Mouse (Mus musculus) MEL (cell line): ENCODE measurements at regions not wholly inside any gene's neighbourhood (a gene's known extent, or its start where the extent isn't known, plus 50 kb on each side); places are given as distances from the start of the nearest gene placed in this dataset.

Experiments
- DNase-seq: peaks from one replicate; pipeline ENCODE4 v3.0.0; 2011; ENCODE audit warnings: low read depth, low spot score
- H3K27ac ChIP-seq: 2 replicates; pipeline ENCODE4 v1.5.1; 2012; ENCODE audit warnings: low read depth, mild to moderate bottlenecking, control low read depth, low read length, moderate library complexity; ENCODE audit not compliant: control insufficient read depth
- H3K27me3 ChIP-seq, 2 experiments: fragments of 150-350 bp in 1 of 2; sonication (generic) in 1 of 2; 2 replicates each; pipeline ENCODE4 v1.6.1; 2012; ENCODE audit warnings: low read length in 2 of 2, mild to moderate bottlenecking in 2 of 2, improper control_type of control experiment in 1 of 2, moderate library complexity in 1 of 2; ENCODE audit not compliant: insufficient read depth in 2 of 2, control insufficient read depth in 1 of 2
- H3K36me3 ChIP-seq, 2 experiments: 2 replicates each; pipeline ENCODE4 v1.6.1; 2012 to 2014; ENCODE audit warnings: low read length in 2 of 2, improper control_type of control experiment in 1 of 2, inconsistent platforms in 1 of 2, mild to moderate bottlenecking in 1 of 2; ENCODE audit not compliant: insufficient read depth in 2 of 2, control insufficient read depth in 1 of 2
- H3K4me1 ChIP-seq, 2 experiments: fragments of 150-350 bp in 1 of 2; sonication (generic) in 1 of 2; 2 replicates each; pipeline ENCODE4 v1.6.1; 2012; ENCODE audit warnings: low read length in 2 of 2, improper control_type of control experiment in 1 of 2, mild to moderate bottlenecking in 1 of 2; ENCODE audit not compliant: insufficient read depth in 2 of 2, control insufficient read depth in 1 of 2
- H3K4me3 ChIP-seq, 2 experiments: fragments of 150-350 bp in 1 of 2; sonication (generic) in 1 of 2; 2 replicates each; pipeline ENCODE4 v1.5.1; 2012; ENCODE audit warnings: low read depth in 2 of 2, low read length in 2 of 2, mild to moderate bottlenecking in 2 of 2, moderate library complexity in 2 of 2, control low read depth in 1 of 2, improper control_type of control experiment in 1 of 2; ENCODE audit not compliant: control insufficient read depth in 1 of 2, insufficient read depth in 1 of 2
- H3K79me2 ChIP-seq: 2 replicates; pipeline ENCODE4 v1.6.1; 2012; ENCODE audit warnings: mild to moderate bottlenecking, low read length, moderate library complexity; ENCODE audit not compliant: control insufficient read depth, poor library complexity, insufficient read depth
- H3K9ac ChIP-seq: 2 replicates; pipeline ENCODE4 v1.6.1; 2012; ENCODE audit warnings: low read depth, mild to moderate bottlenecking, control low read depth, low read length, moderate library complexity; ENCODE audit not compliant: control insufficient read depth, poor library complexity, severe bottlenecking
- H3K9me3 ChIP-seq: fragments of 150-350 bp; sonication (generic); replicated peaks from 2 replicates; pipeline ENCODE4 v1.6.1; 2012; ENCODE audit warnings: mild to moderate bottlenecking, low read length, improper control_type of control experiment, moderate library complexity; ENCODE audit not compliant: insufficient read depth
- CHD1 ChIP-seq: IDR thresholded peaks from 2 replicates; pipeline ENCODE4 v1.6.1; 2012; ENCODE audit warnings: low read depth, mild to moderate bottlenecking, inconsistent platforms, low read length, improper control_type of control experiment
- CHD2 ChIP-seq: IDR thresholded peaks from 2 replicates; pipeline ENCODE4 v1.6.1; 2011; ENCODE audit warnings: low read length, improper control_type of control experiment
- CTCF ChIP-seq, 3 experiments: IDR thresholded peaks in 2 of 3; conservative IDR thresholded peaks in 1 of 3; 2 replicates each; pipeline ENCODE4 v1.5.1; 2011 to 2012; ENCODE audit warnings: low read length in 3 of 3, low read depth in 2 of 3, mild to moderate bottlenecking in 2 of 3, improper control_type of control experiment in 1 of 3, inconsistent platforms in 1 of 3, mixed read lengths in 1 of 3, moderate library complexity in 1 of 3; ENCODE audit not compliant: control insufficient read depth in 1 of 3, insufficient read depth in 1 of 3, poor library complexity in 1 of 3, severe bottlenecking in 1 of 3
- ELF1 ChIP-seq: IDR thresholded peaks from 2 replicates; pipeline ENCODE4 v1.6.1; 2014; ENCODE audit warnings: low read depth, mild to moderate bottlenecking, inconsistent platforms, low read length, improper control_type of control experiment, moderate library complexity
- EP300 ChIP-seq, 2 experiments: IDR thresholded peaks; 2 replicates each; pipeline ENCODE4 v1.6.1; 2011; ENCODE audit warnings: improper control_type of control experiment in 2 of 2, low read length in 2 of 2, low read depth in 1 of 2, mild to moderate bottlenecking in 1 of 2
- GATA1 ChIP-seq: IDR thresholded peaks from 2 replicates; pipeline ENCODE4 v1.6.1; 2011; ENCODE audit warnings: low read depth, low read length, improper control_type of control experiment
- HCFC1 ChIP-seq: IDR thresholded peaks from 2 replicates; pipeline ENCODE4 v1.6.1; 2012; ENCODE audit warnings: low read depth, mild to moderate bottlenecking, inconsistent platforms, low read length, improper control_type of control experiment, moderate library complexity
- JUND ChIP-seq: IDR thresholded peaks from 2 replicates; pipeline ENCODE4 v1.6.1; 2011; ENCODE audit warnings: low read depth, mild to moderate bottlenecking, improper control_type of control experiment, low read length
- KAT2A ChIP-seq: conservative IDR thresholded peaks from 2 replicates; pipeline ENCODE4 v1.6.1; 2012; ENCODE audit warnings: low read depth, low read length, improper control_type of control experiment, inconsistent platforms
- MAZ ChIP-seq: IDR thresholded peaks from 2 replicates; pipeline ENCODE4 v1.6.1; 2012; ENCODE audit warnings: low read depth, mild to moderate bottlenecking, inconsistent platforms, low read length, improper control_type of control experiment
- MXI1 ChIP-seq: IDR thresholded peaks from 2 replicates; pipeline ENCODE4 v1.6.1; 2011; ENCODE audit warnings: mild to moderate bottlenecking, low read depth, low read length, improper control_type of control experiment
- MYC ChIP-seq: IDR thresholded peaks from 2 replicates; pipeline ENCODE4 v1.6.1; 2011; ENCODE audit warnings: low read depth, mild to moderate bottlenecking, low read length, improper control_type of control experiment, moderate library complexity
- POLR2AphosphoS2 ChIP-seq: IDR thresholded peaks from 2 replicates; pipeline ENCODE4 v1.6.1; 2011; ENCODE audit warnings: low read length, improper control_type of control experiment
- RAD21 ChIP-seq: IDR thresholded peaks from 2 replicates; pipeline ENCODE4 v1.6.1; 2011; ENCODE audit warnings: mild to moderate bottlenecking, low read depth, low read length, improper control_type of control experiment
- TAL1 ChIP-seq: IDR thresholded peaks from 2 replicates; pipeline ENCODE4 v1.6.1; 2012; ENCODE audit warnings: mild to moderate bottlenecking, inconsistent platforms, low read length, moderate library complexity, mixed read lengths
- TBP ChIP-seq: IDR thresholded peaks from 2 replicates; pipeline ENCODE4 v1.8.0; 2011; ENCODE audit warnings: low read depth, low read length, improper control_type of control experiment
- TCF12 ChIP-seq: IDR thresholded peaks from 2 replicates; pipeline ENCODE4 v1.6.1; 2014; ENCODE audit warnings: low read depth, mild to moderate bottlenecking, inconsistent platforms, low read length, improper control_type of control experiment, moderate library complexity
- USF1 ChIP-seq: IDR thresholded peaks from 2 replicates; pipeline ENCODE4 v1.6.1; 2014; ENCODE audit warnings: low read depth, mild to moderate bottlenecking, inconsistent platforms, low read length, improper control_type of control experiment, moderate library complexity
- ZKSCAN1 ChIP-seq: IDR thresholded peaks from 2 replicates; pipeline ENCODE4 v1.6.1; 2012; ENCODE audit warnings: low read depth, mild to moderate bottlenecking, inconsistent platforms, low read length, improper control_type of control experiment, moderate library complexity
- ZMIZ1 ChIP-seq: IDR thresholded peaks from 2 replicates; pipeline ENCODE4 v1.6.1; 2012; ENCODE audit warnings: low read depth, mild to moderate bottlenecking, inconsistent platforms, low read length, improper control_type of control experiment, moderate library complexity
- ZNF384 ChIP-seq: IDR thresholded peaks from 2 replicates; pipeline ENCODE4 v1.6.1; 2012; ENCODE audit warnings: low read depth, mild to moderate bottlenecking, inconsistent platforms, low read length, improper control_type of control experiment

DNA sequence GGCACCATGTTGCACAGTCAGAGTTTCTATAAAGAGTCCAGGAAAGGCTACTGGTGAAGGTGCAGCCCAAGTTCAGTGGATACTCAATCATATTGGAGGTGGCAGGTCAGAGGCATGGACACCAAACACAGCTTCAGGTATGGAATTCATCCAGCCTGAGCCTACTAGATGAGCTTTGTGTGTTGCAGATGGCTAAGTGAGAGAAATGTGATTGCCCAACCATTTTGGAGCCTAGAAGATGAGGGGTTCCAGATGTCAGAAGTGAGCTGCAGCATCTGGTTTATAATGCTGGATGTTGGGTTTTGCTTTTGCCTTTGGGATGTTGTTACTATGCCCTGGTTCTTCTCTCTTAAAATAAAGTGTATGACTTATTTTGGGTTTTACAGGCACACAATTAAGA is 88.7 kb upstream of the Gucy1a1 start:
- no peak for TF ChIP-seq HCFC1
- no peak for TF ChIP-seq CTCF (IDR thresholded peaks at IDR 0.05 in 2 of 3, conservative IDR thresholded peaks at IDR 0.05 in 1 of 3; ENCODE audit: control insufficient read depth in 1 of 3, insufficient read depth in 1 of 3, low read depth in 2 of 3, low read length in 3 of 3, poor library complexity in 1 of 3, severe bottlenecking in 1 of 3)
- no peak for TF ChIP-seq ZNF384
- no peak for TF ChIP-seq JUND
- no peak for TF ChIP-seq USF1
- TF ChIP-seq ZKSCAN1 = no peak
- TF ChIP-seq ZMIZ1 = no peak
- TF ChIP-seq TAL1 = no peak
- no peak for TF ChIP-seq MAZ
- no peak for TF ChIP-seq RAD21
- no peak for TF ChIP-seq TBP
- no peak for TF ChIP-seq MYC
- no peak for TF ChIP-seq GATA1
- no peak for TF ChIP-seq CHD1
- TF ChIP-seq TCF12 = no peak
- TF ChIP-seq KAT2A = no peak
- TF ChIP-seq ELF1 = no peak
- H3K36me3 ChIP-seq = no peaks in the 10 kb centered on the region
- no peak overlapping the region for H3K27ac ChIP-seq

GRCm38 (mm10) chr3:82223379-82223778 is 77.8 kb upstream of the Gucy1a1 start:
- TF ChIP-seq CHD2 = no peak
- TF ChIP-seq MXI1 = no peak
- TF ChIP-seq TBP = no peak
- TF ChIP-seq GATA1 = no peak
- TF ChIP-seq ZMIZ1 = no peak
- TF ChIP-seq POLR2AphosphoS2 = no peak
- no peak for TF ChIP-seq RAD21
- no peak for TF ChIP-seq EP300 (IDR thresholded peaks at IDR 0.05; ENCODE audit: low read depth in 1 of 2, low read length in 2 of 2)
- Histone ChIP-seq H3K9ac (no peak overlapping the region), H3K79me2 (no peaks in the 10 kb centered on the region), H3K9me3 (no peaks in the 10 kb centered on the region), H3K27ac (no peak overlapping the region), H3K36me3 (no peaks in the 10 kb centered on the region), H3K4me3 (no peak overlapping the region), H3K4me1 (no peaks in the 10 kb centered on the region), H3K27me3 (no peaks in the 10 kb centered on the region)
- no peak for DNase-seq

More for the DNA sequence above, 88.7 kb upstream of the Gucy1a1 start:
- H3K4me3 ChIP-seq = no peak overlapping the region
- H3K9ac ChIP-seq = no peak overlapping the region
- H3K79me2 ChIP-seq = no peaks in the 10 kb centered on the region
- H3K4me1 ChIP-seq = no peaks in the 10 kb centered on the region
- H3K27me3 ChIP-seq = no peaks in the 10 kb centered on the region
- no peaks in the 10 kb centered on the region for H3K9me3 ChIP-seq
- no peak for DNase-seq
